Mouse (Mus musculus) heart, embryonic 12.5 days (tissue): ENCODE results near the gene Mpped2. TPM values are rescaled to one million over a fixed set of nuclear protein-coding genes. Genes with fewer than 3 reads are reported as not detected.

Source experiments
- ATAC-seq: fragments of 200-750 bp; cut with Nextera tagmentation; 2 replicates; pipeline ENCODE4 v1.8.0; 2017; ENCODE audit warnings: moderate TSS enrichment, moderate library complexity; ENCODE audit not compliant: insufficient number of reproducible peaks, low FRiP score
- H3K27ac ChIP-seq: fragments of 300-500 bp; sonication (generic); 2 replicates; pipeline ENCODE4 v1.5.1; 2016; ENCODE audit warnings: mild to moderate bottlenecking, moderate library complexity; ENCODE audit not compliant: poor library complexity, severe bottlenecking
- H3K27me3 ChIP-seq: fragments of 300-500 bp; sonication (generic); replicated peaks from 2 replicates; pipeline ENCODE4 v1.6.1; 2016; ENCODE audit warnings: mild to moderate bottlenecking, moderate library complexity
- H3K36me3 ChIP-seq: fragments of 300-500 bp; sonication (generic); 2 replicates; pipeline ENCODE4 v1.6.1; 2016; ENCODE audit warnings: mild to moderate bottlenecking, moderate library complexity
- H3K4me1 ChIP-seq: fragments of 300-500 bp; sonication (generic); replicated peaks from 2 replicates; pipeline ENCODE4 v1.6.1; 2016; ENCODE audit warnings: mild to moderate bottlenecking
- H3K4me2 ChIP-seq: fragments of 300-500 bp; sonication (generic); 2 replicates; pipeline ENCODE4 v1.6.1; 2016; ENCODE audit warnings: mild to moderate bottlenecking, moderate library complexity
- H3K4me3 ChIP-seq: fragments of 300-500 bp; sonication (generic); 2 replicates; pipeline ENCODE4 v1.5.1; 2016; ENCODE audit warnings: mild to moderate bottlenecking
- H3K9ac ChIP-seq: fragments of 300-500 bp; sonication (generic); 2 replicates; pipeline ENCODE4 v1.6.1; 2016; ENCODE audit warnings: mild to moderate bottlenecking, moderate library complexity
- H3K9me3 ChIP-seq: fragments of 300-500 bp; sonication (generic); replicated peaks from 2 replicates; pipeline ENCODE4 v1.6.1; 2016; ENCODE audit warnings: mild to moderate bottlenecking, moderate library complexity
- WGBS: fragments of 180-500 bp; shearing (Covaris S2); methylation state at CpG from one replicate; pipeline ENCODE4 v1.1.7; 2016; 5-methylcytosine and 5-hydroxymethylcytosine counted together
- polyA plus RNA-seq: library from polyadenylated mRNA; unstranded; fragments of >200 nt; fragmentation: Nextera tagmentation; extraction: Ambion mirVana; gene quantifications from 2 replicates; pipeline ENCODE4 v1.2.1, GENCODE M21; 2016

Mpped2 gene
- 114 and 117 TPM in 2 replicates for polyA plus RNA-seq

GRCm38 (mm10) chr2:106692783-106693701 lies at the start of gene Mpped2:
TSS of gene Mpped2 (plus strand) at chr2:106693269.
- Histone ChIP-seq H3K27me3 (no peaks in the 10 kb centered on the region), H3K9me3 (no peaks in the 10 kb centered on the region), H3K4me1 (peaks cover 13% of the 10 kb centered on the region; the same call in 1 of the 2 replicates), H3K9ac (peak within 1 kb of the TSS; percentile 96), H3K27ac (peak within 1 kb of the TSS; percentile 99), H3K36me3 (no peaks in the 10 kb centered on the region), H3K4me2 (peak within 1 kb of the TSS; percentile 89), H3K4me3 (peak within 1 kb of the TSS; percentile 94)
- ATAC-seq = peak; percentile 74
- WGBS = 1% methylated on average over 53 of the region's 56 CpGs

GRCm38 (mm10) chr2:106644782-106645181 lies 48.3 kb upstream of the Mpped2 start:
- H3K36me3 ChIP-seq = no peaks in the 10 kb centered on the region
- WGBS = 76% methylated on average over 3 of the region's 3 CpGs
- H3K27me3 ChIP-seq = no peaks in the 10 kb centered on the region
- no peak overlapping the region for H3K27ac ChIP-seq
- H3K9ac ChIP-seq = no peak overlapping the region
- peaks cover 9% of the 10 kb centered on the region for H3K4me1 ChIP-seq
- H3K4me2 ChIP-seq = no peak overlapping the region
- no peaks in the 10 kb centered on the region for H3K9me3 ChIP-seq
- ATAC-seq = no peak
- no peak overlapping the region for H3K4me3 ChIP-seq

GRCm38 (mm10) chr2:106649686-106650570 lies 43.1 kb upstream of the Mpped2 start:
- Histone ChIP-seq H3K9me3 (no peaks in the 10 kb centered on the region), H3K4me3 (peak overlapping the region; percentile 51), H3K27me3 (no peaks in the 10 kb centered on the region), H3K4me2 (peak overlapping the region; percentile 78), H3K36me3 (no peaks in the 10 kb centered on the region), H3K9ac (peak overlapping the region; percentile 73), H3K4me1 (peaks cover 17% of the 10 kb centered on the region), H3K27ac (peak overlapping the region; percentile 85)
- ATAC-seq = peak; percentile 87
- WGBS = 6% methylated on average over 25 of the region's 25 CpGs

- 18% methylated on average over 8 of the region's 8 CpGs for WGBS
- Histone ChIP-seq H3K4me2 (no peak overlapping the region), H3K27me3 (no peaks in the 10 kb centered on the region), H3K27ac (no peak overlapping the region), H3K36me3 (no peaks in the 10 kb centered on the region), H3K9me3 (no peaks in the 10 kb centered on the region), H3K4me3 (no peak overlapping the region), H3K4me1 (peaks cover 30% of the 10 kb centered on the region), H3K9ac (no peak overlapping the region)
- peak; percentile 77 for ATAC-seq
Measured at GRCm38 (mm10) chr2:106652151-106652550, 40.9 kb upstream of the Mpped2 start.

GRCm38 (mm10) chr2:106652741-106653140 lies 40.3 kb upstream of the Mpped2 start:
- Histone ChIP-seq H3K4me1 (peaks cover 34% of the 10 kb centered on the region), H3K9me3 (no peaks in the 10 kb centered on the region), H3K4me2 (0 out of 2 replicates have a peak overlapping the region, but pooled peaks have one; percentile 12), H3K9ac (no peak overlapping the region), H3K36me3 (no peaks in the 10 kb centered on the region), H3K4me3 (no peak overlapping the region), H3K27ac (peak overlapping the region; percentile 64), H3K27me3 (no peaks in the 10 kb centered on the region)
- no peak for ATAC-seq
- 54% methylated on average over 4 of the region's 4 CpGs for WGBS

- no peaks in the 10 kb centered on the region for H3K9me3 ChIP-seq
- H3K9ac ChIP-seq = no peak overlapping the region
- no peaks in the 10 kb centered on the region for H3K36me3 ChIP-seq
- ATAC-seq = no peak
- no peak overlapping the region for H3K27ac ChIP-seq
- no peak overlapping the region for H3K4me3 ChIP-seq
- H3K4me2 ChIP-seq = no peak overlapping the region
- H3K4me1 ChIP-seq = peaks cover 34% of the 10 kb centered on the region
- 85% methylated on average over 4 of the region's 4 CpGs for WGBS
- no peaks in the 10 kb centered on the region for H3K27me3 ChIP-seq
Measured at GRCm38 (mm10) chr2:106653261-106653660, 39.8 kb upstream of the Mpped2 start.

GRCm38 (mm10) chr2:106655271-106655670 lies 37.8 kb upstream of the Mpped2 start:
- H3K4me1 ChIP-seq = peaks cover 25% of the 10 kb centered on the region
- no peak overlapping the region for H3K9ac ChIP-seq
- WGBS = 84% methylated on average over 4 of the region's 4 CpGs
- no peak overlapping the region for H3K27ac ChIP-seq
- ATAC-seq = no peak
- no peak overlapping the region for H3K4me2 ChIP-seq
- no peaks in the 10 kb centered on the region for H3K36me3 ChIP-seq
- H3K4me3 ChIP-seq = no peak overlapping the region
- H3K27me3 ChIP-seq = no peaks in the 10 kb centered on the region
- no peaks in the 10 kb centered on the region for H3K9me3 ChIP-seq

- no peak overlapping the region for H3K4me2 ChIP-seq
- H3K27ac ChIP-seq = no peak overlapping the region
- H3K9me3 ChIP-seq = no peaks in the 10 kb centered on the region
- H3K4me1 ChIP-seq = no peaks in the 10 kb centered on the region
- H3K9ac ChIP-seq = no peak overlapping the region
- WGBS = 58% methylated on average over 11 of the region's 11 CpGs
- no peak overlapping the region for H3K4me3 ChIP-seq
- no peaks in the 10 kb centered on the region for H3K27me3 ChIP-seq
- ATAC-seq = no peak
- no peaks in the 10 kb centered on the region for H3K36me3 ChIP-seq
Measured at GRCm38 (mm10) chr2:106665271-106665670, 27.8 kb upstream of the Mpped2 start.

- H3K36me3 ChIP-seq = no peaks in the 10 kb centered on the region
- no peak overlapping the region for H3K4me3 ChIP-seq
- no peaks in the 10 kb centered on the region for H3K9me3 ChIP-seq
- WGBS = 76% methylated on average over 8 of the region's 8 CpGs
- no peak overlapping the region for H3K4me2 ChIP-seq
- H3K4me1 ChIP-seq = no peaks in the 10 kb centered on the region
- ATAC-seq = no peak
- H3K9ac ChIP-seq = no peak overlapping the region
- H3K27ac ChIP-seq = no peak overlapping the region
- H3K27me3 ChIP-seq = no peaks in the 10 kb centered on the region
Measured at GRCm38 (mm10) chr2:106674319-106674718, 18.8 kb upstream of the Mpped2 start.

- Histone ChIP-seq H3K9ac (no peak overlapping the region), H3K9me3 (no peaks in the 10 kb centered on the region), H3K4me1 (peaks cover 7% of the 10 kb centered on the region; the same call in 1 of the 2 replicates), H3K36me3 (no peaks in the 10 kb centered on the region), H3K27ac (no peak overlapping the region), H3K4me2 (no peak overlapping the region), H3K4me3 (no peak overlapping the region), H3K27me3 (no peaks in the 10 kb centered on the region)
- whole genome bisulfite sequencing = 73% methylated on average over 2 of the region's 2 CpGs
- no peak for ATAC-seq
Measured at GRCm38 (mm10) chr2:106677449-106677848, 15.6 kb upstream of the Mpped2 start.
